Mouse (Mus musculus): ENCODE measurements around the gene Espnl.

GRCm38 (mm10) chr1:91276581-91276980 lies 45.3 kb upstream of the Espnl start:
- TF ChIP-seq MAX (IDR thresholded peaks at IDR 0.05) (no peak), CTCF (IDR thresholded peaks at IDR 0.05; ENCODE audit: control insufficient read depth, insufficient read depth, insufficient read length) (no peak), MYOD1 (IDR thresholded peaks at IDR 0.05; ENCODE audit: control insufficient read depth, insufficient read length, low read depth) (no peak), USF1 (IDR thresholded peaks at IDR 0.05; ENCODE audit: low read depth) (no peak), CEBPB (IDR thresholded peaks at IDR 0.05; ENCODE audit: low read depth) (no peak), MYOG (IDR thresholded peaks at IDR 0.05; ENCODE audit: control insufficient read depth, extremely low read depth, insufficient read length) (no peak), FOSL1 (IDR thresholded peaks at IDR 0.05; ENCODE audit: insufficient read depth, low read length, poor library complexity, severe bottlenecking) (no peak)
